Mouse (Mus musculus): ENCODE results near the gene 4931406P16Rik.
A peak's percentile ranks its signal among the peaks of the same experiment; 100 is the strongest.

The 4931406P16Rik gene

GRCm38 (mm10) chr7:34312786-34313442, 437 bp downstream of the 4931406P16Rik start:
- peak; percentile 20 for DNase-seq (ENCODE audit: low read depth, low spot score)

- no peak for DNase-seq (ENCODE audit: low read depth, low spot score)
Measured at GRCm38 (mm10) chr7:34309186-34309764, 4.1 kb downstream of the 4931406P16Rik start.

DNA sequence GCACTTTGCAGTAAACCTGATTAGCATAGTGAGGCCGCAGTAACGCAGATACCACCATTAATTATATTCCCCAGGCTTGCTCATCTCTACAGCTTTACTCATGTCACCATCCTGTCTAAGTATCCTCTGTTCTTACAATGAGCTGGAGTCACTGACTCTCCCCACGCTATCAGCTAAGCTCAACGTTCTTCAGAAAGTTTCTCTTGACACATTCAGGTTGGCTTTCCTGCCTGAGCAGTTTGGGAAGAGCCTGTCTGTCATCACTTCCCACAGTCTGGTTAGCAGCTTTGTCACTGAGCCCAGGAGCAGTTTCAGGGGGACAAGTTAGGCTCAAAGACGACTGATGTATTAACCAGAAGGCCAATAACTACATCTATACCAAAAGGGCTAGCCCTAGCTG, 4.8 kb downstream of the 4931406P16Rik start:
- peak; percentile 53 for DNase-seq (ENCODE audit: low read depth, low spot score)

GRCm38 (mm10) chr7:34305454-34305853, 7.9 kb downstream of the 4931406P16Rik start:
- DNase-seq (ENCODE audit: low read depth, low spot score), result peak; percentile 41

DNA sequence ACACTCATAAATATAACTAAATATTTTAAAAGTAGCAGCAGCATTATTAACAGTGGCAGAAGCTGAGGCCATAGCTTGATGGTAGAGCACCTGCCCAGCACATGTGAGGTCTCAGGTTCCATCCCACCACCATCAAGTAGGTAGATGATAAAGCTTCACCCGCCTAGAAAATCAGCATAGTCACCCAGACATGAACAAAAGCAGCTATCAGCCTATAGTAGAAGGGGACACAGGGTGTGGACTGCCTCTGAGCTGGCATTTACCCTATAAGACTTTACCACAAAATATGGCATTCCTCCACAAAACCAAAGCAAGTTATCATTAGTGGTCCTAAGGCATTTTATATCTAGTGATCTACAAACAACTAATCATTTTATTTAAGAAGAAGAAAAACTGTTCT, 10.7 kb downstream of the 4931406P16Rik start:
- DNase-seq (ENCODE audit: low read depth, low spot score), result no peak

GRCm38 (mm10) chr7:34301952-34302351, 11.4 kb downstream of the 4931406P16Rik start:
- DNase-seq (ENCODE audit: low read depth, low spot score), result no peak

DNA sequence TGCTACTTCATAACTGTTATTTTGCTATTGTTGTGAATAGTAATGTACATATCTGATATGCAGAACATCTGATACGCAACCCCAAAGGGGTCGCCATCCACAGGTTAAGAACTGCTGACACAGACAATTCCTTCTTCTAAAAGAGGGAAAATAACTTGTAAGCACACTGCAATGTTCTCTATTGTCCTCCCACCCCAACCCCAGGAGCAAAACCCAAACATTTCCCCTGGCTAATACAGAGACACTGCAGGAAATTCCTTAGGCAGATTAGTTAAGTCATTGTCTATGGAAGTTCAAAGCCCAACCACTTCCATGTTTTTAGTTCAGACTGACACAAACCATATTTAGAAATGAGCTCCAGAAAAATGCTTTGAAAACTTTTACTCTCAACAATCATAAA, 14.5 kb downstream of the 4931406P16Rik start:
- no peak for DNase-seq (ENCODE audit: low read depth, low spot score)

DNA sequence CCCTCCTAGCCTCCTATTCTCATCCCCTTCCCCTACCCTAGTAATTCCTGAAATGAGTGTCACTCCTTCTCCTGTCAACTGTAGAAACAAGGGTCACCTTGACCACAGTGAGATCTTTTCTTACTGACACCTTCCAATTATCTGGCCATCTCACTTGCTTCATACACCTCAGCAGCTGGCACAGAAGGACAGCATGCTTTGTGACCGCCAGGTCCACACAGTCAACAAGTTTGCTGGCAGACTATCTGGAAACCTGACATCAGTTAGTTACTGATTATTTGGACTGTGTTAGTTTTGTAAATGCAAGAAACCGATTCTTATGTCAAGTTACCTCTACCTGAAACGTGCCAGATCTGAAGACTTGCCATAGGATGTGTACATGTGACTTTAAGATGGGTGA, 17.2 kb downstream of the 4931406P16Rik start:
- no peak for DNase-seq (ENCODE audit: low read depth, low spot score)

DNA sequence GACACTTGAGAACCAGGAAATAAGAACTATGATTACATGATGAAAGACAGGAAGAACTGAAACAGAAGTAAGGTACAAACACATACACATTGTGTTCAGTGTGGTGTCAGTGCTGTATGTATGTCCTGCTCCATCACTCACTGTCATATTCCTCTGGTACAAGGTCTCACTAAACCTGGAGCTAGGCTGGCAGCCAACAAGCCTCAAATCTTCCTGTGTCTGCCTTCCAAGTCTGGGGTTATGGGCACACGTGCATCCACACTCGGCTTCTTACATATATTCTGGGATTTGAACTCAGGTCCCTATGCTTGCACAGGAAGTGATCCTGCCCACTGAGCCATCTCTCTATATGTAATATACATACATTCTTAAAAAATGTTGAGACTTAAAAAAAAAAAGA, 20.7 kb downstream of the 4931406P16Rik start:
- DNase-seq (ENCODE audit: low read depth, low spot score), result no peak

DNA sequence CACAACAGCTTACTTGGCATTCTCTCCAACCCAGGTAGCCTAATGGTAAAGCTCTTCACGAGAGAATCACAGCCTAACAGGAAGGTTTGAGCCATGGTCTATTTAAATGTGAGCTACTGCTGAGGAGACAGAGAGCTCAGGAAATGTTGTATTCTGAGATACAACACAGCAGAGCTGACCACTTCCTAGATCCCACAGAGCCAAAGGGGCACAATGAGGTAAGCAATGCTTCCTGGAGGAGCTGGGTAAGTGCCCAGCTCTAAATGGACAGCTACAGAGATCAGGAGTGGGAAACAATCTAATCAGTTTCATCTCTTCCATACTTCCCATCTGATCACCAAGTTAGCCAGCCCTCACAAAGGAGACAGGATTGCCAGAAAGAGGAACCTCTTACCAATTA, 22.1 kb downstream of the 4931406P16Rik start:
- DNase-seq (ENCODE audit: low read depth, low spot score), result no peak

GRCm38 (mm10) chr7:34290450-34291151, 22.8 kb downstream of the 4931406P16Rik start:
- DNase-seq (ENCODE audit: low read depth, low spot score), result no peak

- DNase-seq (ENCODE audit: low read depth, low spot score), result no peak
Measured at GRCm38 (mm10) chr7:34277656-34278055, 35.7 kb downstream of the 4931406P16Rik start.

DNA sequence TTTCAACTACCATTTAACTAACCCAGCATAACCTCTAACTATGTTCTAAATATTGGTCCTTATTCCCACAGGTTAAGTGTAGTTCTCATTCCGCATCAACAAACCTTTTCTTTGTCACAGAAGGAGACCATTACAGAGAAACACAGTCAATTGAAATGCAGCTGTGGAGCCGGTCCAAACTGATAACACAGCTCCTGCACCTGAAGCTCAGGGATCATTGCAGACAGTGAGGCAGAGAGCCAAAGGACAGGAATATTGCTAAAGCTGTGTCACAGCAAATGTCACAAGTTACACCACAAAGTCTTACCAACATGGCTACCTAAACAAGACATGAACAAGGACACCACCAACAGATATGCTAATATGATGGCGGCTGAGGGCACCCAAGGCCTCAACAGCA, 37.3 kb downstream of the 4931406P16Rik start:
- no peak for DNase-seq (ENCODE audit: low read depth, low spot score)

DNA sequence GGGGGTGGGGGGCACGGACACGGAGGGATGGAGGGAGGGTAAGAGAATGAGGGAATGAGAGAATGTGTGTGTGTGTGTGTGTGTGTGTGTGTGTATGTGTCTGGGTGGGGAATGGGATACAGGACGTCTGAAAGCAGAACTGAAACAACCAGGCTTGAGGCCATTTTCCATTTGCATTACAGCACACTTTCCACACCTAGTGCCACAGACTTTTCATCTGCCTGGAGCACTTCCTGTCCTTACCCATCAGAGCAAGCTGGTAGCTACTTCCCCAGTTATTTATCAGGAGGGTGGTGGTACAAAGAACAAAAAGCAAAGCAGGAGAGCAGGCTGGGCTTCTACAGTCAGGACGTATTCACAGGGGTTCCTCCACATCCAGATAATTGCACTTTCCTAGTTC, 40.9 kb downstream of the 4931406P16Rik start:
- no peak for DNase-seq (ENCODE audit: low read depth, low spot score)

DNA sequence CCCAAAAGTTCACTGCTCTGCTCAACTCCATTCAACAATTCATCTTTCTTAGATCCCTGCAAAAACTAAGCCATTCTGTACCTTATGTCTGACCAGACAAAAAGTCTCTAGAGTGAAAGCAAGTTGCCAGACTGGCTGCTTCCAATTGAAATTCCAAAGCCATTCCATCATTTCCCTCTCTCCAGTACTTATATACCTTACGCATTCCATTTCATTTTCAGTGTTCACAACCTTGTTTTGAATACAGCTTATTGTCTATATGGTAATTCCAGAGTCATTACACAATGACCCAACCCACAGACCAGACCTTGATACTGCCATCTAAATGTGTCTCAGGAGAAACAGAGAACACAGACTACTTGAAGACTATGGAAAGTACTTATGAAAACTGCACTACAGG, 44.9 kb downstream of the 4931406P16Rik start:
- DNase-seq (ENCODE audit: low read depth, low spot score), result no peak

- no peak for DNase-seq (ENCODE audit: low read depth, low spot score)
Measured at GRCm38 (mm10) chr7:34266421-34266820, 46.9 kb downstream of the 4931406P16Rik start.

- DNase-seq (ENCODE audit: low read depth, low spot score), result peak; percentile 94
Measured at GRCm38 (mm10) chr7:34265876-34266346, 47.4 kb downstream of the 4931406P16Rik start.

- no peak for DNase-seq (ENCODE audit: low read depth, low spot score)
Measured at GRCm38 (mm10) chr7:34263437-34263836, 49.9 kb downstream of the 4931406P16Rik start.

DNA sequence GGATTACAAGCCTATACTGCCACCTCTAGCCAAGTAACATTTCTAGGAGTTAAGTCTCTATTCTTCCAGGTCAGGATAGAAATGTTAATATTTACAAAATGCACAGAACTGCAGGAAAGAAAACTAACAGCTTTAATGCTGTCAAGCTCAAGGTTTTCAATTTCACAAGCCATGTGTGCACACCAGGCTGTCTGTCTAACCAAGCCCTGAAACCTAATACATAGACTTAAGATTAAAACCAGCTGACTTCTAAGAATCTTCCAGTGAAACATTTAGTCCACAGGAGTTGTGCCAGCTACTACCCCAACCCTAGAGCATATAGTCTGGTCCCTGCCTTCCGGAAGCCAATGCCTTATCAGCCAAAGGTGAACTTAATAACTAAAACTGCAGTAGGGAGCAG, 54.9 kb downstream of the 4931406P16Rik start:
- DNase-seq (ENCODE audit: low read depth, low spot score), result no peak

DNA sequence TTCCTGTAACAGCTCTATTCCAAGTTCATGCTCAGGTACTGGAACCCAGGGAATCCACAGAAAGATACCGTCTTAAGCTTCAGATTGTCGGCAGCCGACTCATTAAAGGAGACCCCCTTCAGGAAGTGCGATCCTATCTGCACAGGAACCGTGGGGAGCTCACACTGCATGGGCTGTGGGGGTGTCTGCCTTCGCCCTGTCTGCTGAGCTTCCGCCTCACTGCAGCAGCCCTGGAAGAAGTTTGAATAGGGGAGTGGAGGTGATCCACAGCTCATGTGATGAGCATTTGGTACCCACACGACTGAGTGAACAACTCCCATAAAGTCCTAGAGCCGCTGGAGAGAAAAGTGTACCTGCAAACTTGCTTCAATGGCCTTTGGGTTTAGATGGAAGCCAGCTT, 56.1 kb downstream of the 4931406P16Rik start:
- DNase-seq (ENCODE audit: low read depth, low spot score), result no peak

GRCm38 (mm10) chr7:34255916-34256315, 57.4 kb downstream of the 4931406P16Rik start:
- DNase-seq (ENCODE audit: low read depth, low spot score), result no peak

DNA sequence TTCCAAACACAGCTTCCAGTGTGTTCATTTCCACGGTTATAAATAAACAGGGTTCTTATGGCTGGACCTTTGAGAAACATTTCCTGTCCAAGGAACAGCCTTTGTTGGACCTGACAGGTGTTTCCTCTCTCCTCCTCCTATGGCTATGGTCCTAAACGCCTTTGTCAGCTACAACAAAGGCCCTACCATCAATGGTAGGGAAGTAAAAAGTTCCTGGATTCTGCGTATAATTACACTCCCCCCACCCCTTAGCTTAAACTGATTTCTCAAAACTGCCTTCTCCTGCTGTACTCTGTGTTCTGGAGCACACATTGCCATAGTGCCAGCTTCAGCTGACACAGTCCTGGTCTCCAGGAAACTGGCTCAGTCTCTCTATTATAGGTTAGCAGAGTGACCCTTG, 58.2 kb downstream of the 4931406P16Rik start:
- no peak for DNase-seq (ENCODE audit: low read depth, low spot score)

DNA sequence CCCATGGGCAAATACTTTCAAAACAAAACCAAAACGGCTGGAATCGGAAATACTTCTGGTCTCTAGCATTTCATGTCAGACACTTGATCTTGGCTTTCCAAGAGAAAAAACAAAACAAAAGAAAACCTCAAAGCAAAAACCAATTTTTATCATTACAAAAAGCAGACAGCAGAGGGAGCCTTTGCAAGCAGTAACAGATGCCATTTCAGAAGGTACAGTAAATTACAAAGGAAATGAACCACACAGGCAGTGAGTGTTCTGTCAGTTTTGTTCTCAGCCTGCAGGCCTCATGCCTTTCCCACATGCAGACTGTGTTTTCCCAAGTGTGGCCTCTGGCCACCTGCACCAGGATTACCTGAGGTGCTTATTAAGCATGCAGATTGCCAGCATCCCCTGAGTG, 61.3 kb downstream of the 4931406P16Rik start:
- peak; percentile 67 for DNase-seq (ENCODE audit: low read depth, low spot score)
